Mouse (Mus musculus): Measurements from ENCODE around the gene Slc38a1. TPM values are rescaled to one million over a fixed set of nuclear protein-coding genes. Genes with fewer than 3 reads are reported as not detected.

Slc38a1 gene
- total and polyA plus RNA-seq, 2 experiments = 0.74 to 2.0 TPM

- no peaks in the 10 kb centered on the region for H3K36me3 ChIP-seq (ENCODE audit: control insufficient read depth, insufficient read depth, low read length)
- no peaks in the 10 kb centered on the region for H3K4me1 ChIP-seq (ENCODE audit: control insufficient read depth, insufficient read depth, low read length)
- no peak overlapping the region for H3K4me3 ChIP-seq (ENCODE audit: insufficient read depth, low read depth, low read length)
- no peaks in the 10 kb centered on the region for H3K79me2 ChIP-seq (ENCODE audit: control insufficient read depth, insufficient read depth, low read length)
- TF ChIP-seq CTCF (IDR thresholded peaks at IDR 0.05; ENCODE audit: low read depth, low read length) (no peak), POLR2A (IDR thresholded peaks at IDR 0.05; ENCODE audit: extremely low read depth, insufficient read depth, low read length) (no peak)
- DNase-seq (ENCODE audit: extremely low read depth, low read depth, low spot score) = no peak
- no peak overlapping the region for H3K9ac ChIP-seq (ENCODE audit: low read depth, low read length)
- WGBS = 76% methylated on average over 17 of the region's 17 CpGs
- no peaks in the 10 kb centered on the region for H3K27me3 ChIP-seq (ENCODE audit: control insufficient read depth, insufficient read depth, low read length)
- H3K27ac ChIP-seq (replicated peaks; ENCODE audit: insufficient read depth, low read depth, low read length) = no peak overlapping the region
Observed at GRCm38 (mm10) chr15:96657576-96658274, 15.0 kb upstream of the Slc38a1 start.

GRCm38 (mm10) chr15:96655514-96655913, 12.8 kb upstream of the Slc38a1 start:
- no peaks in the 10 kb centered on the region for H3K79me2 ChIP-seq (ENCODE audit: control insufficient read depth, insufficient read depth, low read length)
- no peaks in the 10 kb centered on the region for H3K27me3 ChIP-seq (ENCODE audit: control insufficient read depth, insufficient read depth, low read length)
- DNase-seq (ENCODE audit: extremely low read depth, low read depth, low spot score) = no peak
- H3K9ac ChIP-seq (ENCODE audit: low read depth, low read length) = no peak overlapping the region
- TF ChIP-seq CTCF (IDR thresholded peaks at IDR 0.05; ENCODE audit: low read depth, low read length) = no peak
- no peak for TF ChIP-seq POLR2A (IDR thresholded peaks at IDR 0.05; ENCODE audit: extremely low read depth, insufficient read depth, low read length)
- H3K36me3 ChIP-seq (ENCODE audit: control insufficient read depth, insufficient read depth, low read length) = no peaks in the 10 kb centered on the region
- 84% methylated on average over 14 of the region's 14 CpGs for WGBS
- H3K4me1 ChIP-seq (ENCODE audit: control insufficient read depth, insufficient read depth, low read length) = no peaks in the 10 kb centered on the region
- no peak overlapping the region for H3K4me3 ChIP-seq (ENCODE audit: insufficient read depth, low read depth, low read length)
- H3K27ac ChIP-seq (replicated peaks; ENCODE audit: insufficient read depth, low read depth, low read length) = no peak overlapping the region

- Histone ChIP-seq H3K27ac (replicated peaks; ENCODE audit: insufficient read depth, low read depth, low read length) (no peak overlapping the region), H3K79me2 (ENCODE audit: control insufficient read depth, insufficient read depth, low read length) (no peaks in the 10 kb centered on the region), H3K27me3 (ENCODE audit: control insufficient read depth, insufficient read depth, low read length) (no peaks in the 10 kb centered on the region), H3K9ac (ENCODE audit: low read depth, low read length) (no peak overlapping the region), H3K4me1 (ENCODE audit: control insufficient read depth, insufficient read depth, low read length) (no peaks in the 10 kb centered on the region), H3K4me3 (ENCODE audit: insufficient read depth, low read depth, low read length) (no peak overlapping the region), H3K36me3 (ENCODE audit: control insufficient read depth, insufficient read depth, low read length) (no peaks in the 10 kb centered on the region)
- no peak for DNase-seq (ENCODE audit: extremely low read depth, low read depth, low spot score)
- WGBS = 63% methylated on average over 8 of the region's 8 CpGs
- no peak for TF ChIP-seq CTCF (IDR thresholded peaks at IDR 0.05; ENCODE audit: low read depth, low read length)
- no peak for TF ChIP-seq POLR2A (IDR thresholded peaks at IDR 0.05; ENCODE audit: extremely low read depth, insufficient read depth, low read length)
Observed at GRCm38 (mm10) chr15:96654714-96655113, 12.0 kb upstream of the Slc38a1 start.

- DNase-seq (ENCODE audit: extremely low read depth, low read depth, low spot score) = no peak
- TF ChIP-seq POLR2A (IDR thresholded peaks at IDR 0.05; ENCODE audit: extremely low read depth, insufficient read depth, low read length) (no peak), CTCF (IDR thresholded peaks at IDR 0.05; ENCODE audit: low read depth, low read length) (no peak)
- Histone ChIP-seq H3K27me3 (ENCODE audit: control insufficient read depth, insufficient read depth, low read length) (no peaks in the 10 kb centered on the region), H3K4me1 (ENCODE audit: control insufficient read depth, insufficient read depth, low read length) (no peaks in the 10 kb centered on the region), H3K9ac (ENCODE audit: low read depth, low read length) (no peak overlapping the region), H3K36me3 (ENCODE audit: control insufficient read depth, insufficient read depth, low read length) (no peaks in the 10 kb centered on the region), H3K79me2 (ENCODE audit: control insufficient read depth, insufficient read depth, low read length) (no peaks in the 10 kb centered on the region), H3K4me3 (ENCODE audit: insufficient read depth, low read depth, low read length) (no peak overlapping the region), H3K27ac (replicated peaks; ENCODE audit: insufficient read depth, low read depth, low read length) (no peak overlapping the region)
- 94% methylated on average over 16 of the region's 16 CpGs for WGBS
Observed at GRCm38 (mm10) chr15:96653011-96653410, 10.3 kb upstream of the Slc38a1 start.

GRCm38 (mm10) chr15:96652531-96652930, 9.8 kb upstream of the Slc38a1 start:
- no peaks in the 10 kb centered on the region for H3K4me1 ChIP-seq (ENCODE audit: control insufficient read depth, insufficient read depth, low read length)
- H3K27me3 ChIP-seq (ENCODE audit: control insufficient read depth, insufficient read depth, low read length) = no peaks in the 10 kb centered on the region
- DNase-seq (ENCODE audit: extremely low read depth, low read depth, low spot score) = no peak
- H3K79me2 ChIP-seq (ENCODE audit: control insufficient read depth, insufficient read depth, low read length) = no peaks in the 10 kb centered on the region
- H3K36me3 ChIP-seq (ENCODE audit: control insufficient read depth, insufficient read depth, low read length) = no peaks in the 10 kb centered on the region
- H3K27ac ChIP-seq (replicated peaks; ENCODE audit: insufficient read depth, low read depth, low read length) = no peak overlapping the region
- no peak overlapping the region for H3K4me3 ChIP-seq (ENCODE audit: insufficient read depth, low read depth, low read length)
- 88% methylated on average over 10 of the region's 10 CpGs for WGBS
- no peak overlapping the region for H3K9ac ChIP-seq (ENCODE audit: low read depth, low read length)
- no peak for TF ChIP-seq CTCF (IDR thresholded peaks at IDR 0.05; ENCODE audit: low read depth, low read length)
- TF ChIP-seq POLR2A (IDR thresholded peaks at IDR 0.05; ENCODE audit: extremely low read depth, insufficient read depth, low read length) = no peak

DNA sequence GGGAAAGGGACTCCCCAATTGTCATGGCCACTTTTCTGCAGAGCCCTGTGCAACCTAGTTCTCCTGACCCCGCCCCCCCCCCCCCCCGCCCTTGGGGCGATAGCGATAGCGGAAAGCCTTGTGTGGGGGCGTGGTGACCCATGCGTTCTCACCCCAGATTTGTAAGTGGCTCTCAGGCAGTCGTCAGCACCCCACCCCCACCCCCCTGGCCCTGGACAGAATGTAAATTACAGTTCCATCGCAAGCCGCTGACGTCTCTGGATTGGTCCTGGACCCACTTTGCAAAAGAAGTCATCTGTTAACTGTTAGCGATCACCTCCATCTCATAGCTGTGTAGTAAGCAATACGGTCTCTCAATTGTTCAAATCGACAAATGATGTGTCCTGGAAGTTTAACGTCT, 4.7 kb upstream of the Slc38a1 start:
- no peak for DNase-seq (ENCODE audit: extremely low read depth, low read depth, low spot score)
- Histone ChIP-seq H3K27ac (replicated peaks; ENCODE audit: insufficient read depth, low read depth, low read length) (no peak overlapping the region), H3K36me3 (ENCODE audit: control insufficient read depth, insufficient read depth, low read length) (no peaks in the 10 kb centered on the region), H3K9ac (ENCODE audit: low read depth, low read length) (no peak overlapping the region), H3K4me1 (ENCODE audit: control insufficient read depth, insufficient read depth, low read length) (no peaks in the 10 kb centered on the region), H3K4me3 (ENCODE audit: insufficient read depth, low read depth, low read length) (no peak overlapping the region), H3K27me3 (ENCODE audit: control insufficient read depth, insufficient read depth, low read length) (peaks cover 4% of the 10 kb centered on the region), H3K79me2 (ENCODE audit: control insufficient read depth, insufficient read depth, low read length) (no peaks in the 10 kb centered on the region)
- WGBS = 40% methylated on average over 15 of the region's 15 CpGs
- TF ChIP-seq POLR2A (IDR thresholded peaks at IDR 0.05; ENCODE audit: extremely low read depth, insufficient read depth, low read length) (no peak), CTCF (IDR thresholded peaks at IDR 0.05; ENCODE audit: low read depth, low read length) (no peak)

Measured in liver, adult 2 months (tissue).